ENCODE assay signal across 11 mouse cellular contexts in genomic region chr2:164964242-164964894, GRCm38 (mm10). TPM values are rescaled to one million over a fixed set of nuclear protein-coding genes. Genes with fewer than 3 reads are reported as not detected.
DNase-seq lines count a peak whose midpoint lies in the region; ATAC-seq and TF ChIP-seq lines count a peak whose summit lies in the region.
"Had no signal": no experiment of that assay in that cellular context is flagged by ENCODE, and none has a peak within 500 bp of the region (broad histone marks: within the 10 kb centered on the region; RNA-seq: fewer than 3 reads in every experiment).

No protein-coding gene starts in this region.

- 11% methylated on average over 9 of the region's 9 CpGs for WGBS in forebrain, embryonic 15.5 days
- WGBS in midbrain, postnatal 0 days: 16% methylated on average over 9 of the region's 9 CpGs

- H3K4me2 ChIP-seq in forebrain, embryonic 15.5 days (replicated peaks): peak overlapping the region; percentile 31
- peak overlapping the region; percentile 37 for H3K4me2 ChIP-seq in midbrain, postnatal 0 days (ENCODE audit: low read depth, low read length, poor library complexity, severe bottlenecking)
- H3K4me2 ChIP-seq: heart, embryonic 15.5 days; kidney, embryonic 15.5 days; liver, embryonic 13.5 days had no signal

- TF ChIP-seq CTCF in midbrain, postnatal 0 days (IDR thresholded peaks at IDR 0.05): no peak

- peak; percentile 71 for ATAC-seq in forebrain, embryonic 15.5 days (replicated peaks)
- ATAC-seq in midbrain, postnatal 0 days (ENCODE audit: low FRiP score): peak; percentile 61
- no peak for ATAC-seq in inflammation-experienced regulatory T-cells, adult 6 months

- H3K4me1 ChIP-seq in forebrain, embryonic 15.5 days: peaks cover 52% of the 10 kb centered on the region
- peaks cover 21% of the 10 kb centered on the region for H3K4me1 ChIP-seq in midbrain, postnatal 0 days (ENCODE audit: insufficient read depth, low read length)

- DNase-seq in cerebellum, adult 9-10 months: peak; percentile 41
- DNase-seq in cerebellum, adult 8-10 months: no peak
- peak; percentile 70 to 72 for DNase-seq in layer of hippocampus, postnatal 14 days (ENCODE audit: low spot score in 2 of 2)
- peak; percentile 89 for DNase-seq in midbrain, postnatal 0 days (ENCODE audit: low spot score)
- DNase-seq in kidney, adult 8-10 months: no peak
- no peak for DNase-seq in ovary, postnatal 10 days (ENCODE audit: low spot score)
- DNase-seq: liver, embryonic 13.5 days had no signal

- H3K9ac ChIP-seq in forebrain, embryonic 15.5 days (replicated peaks): no peak overlapping the region
- H3K9ac ChIP-seq in midbrain, postnatal 0 days (replicated peaks; ENCODE audit: low read length, poor library complexity, severe bottlenecking): 0 out of 2 replicates have a peak overlapping the region, but pooled peaks have one; percentile 15
- H3K9ac ChIP-seq: heart, embryonic 15.5 days; kidney, embryonic 15.5 days; liver, embryonic 13.5 days had no signal

- H3K27me3 ChIP-seq in forebrain, embryonic 15.5 days: peaks cover 30% of the 10 kb centered on the region
- no peaks in the 10 kb centered on the region for H3K27me3 ChIP-seq in midbrain, postnatal 0 days (ENCODE audit: insufficient read depth, low read length)

- peak overlapping the region; percentile 15; the same call in 1 of the 2 replicates for H3K4me3 ChIP-seq in forebrain, embryonic 15.5 days
- 0 out of 2 replicates have a peak overlapping the region, but pooled peaks have one; percentile 5 for H3K4me3 ChIP-seq in midbrain, postnatal 0 days (ENCODE audit: low read depth, low read length)
- H3K4me3 ChIP-seq: heart, embryonic 15.5 days; kidney, embryonic 15.5 days; liver, embryonic 13.5 days had no signal

- no peaks in the 10 kb centered on the region for H3K36me3 ChIP-seq in forebrain, embryonic 15.5 days
- no peaks in the 10 kb centered on the region for H3K36me3 ChIP-seq in midbrain, postnatal 0 days (ENCODE audit: insufficient read depth, low read length)
- H3K36me3 ChIP-seq: heart, embryonic 15.5 days; kidney, embryonic 15.5 days; liver, embryonic 13.5 days had no signal

- no peaks in the 10 kb centered on the region for H3K9me3 ChIP-seq in forebrain, embryonic 15.5 days
- H3K9me3 ChIP-seq in midbrain, postnatal 0 days (ENCODE audit: low read length): no peaks in the 10 kb centered on the region
- H3K9me3 ChIP-seq: heart, embryonic 15.5 days; kidney, embryonic 15.5 days; liver, embryonic 13.5 days had no signal

- H3K27ac ChIP-seq in forebrain, embryonic 15.5 days (replicated peaks): peak overlapping the region; percentile 78
- H3K27ac ChIP-seq in midbrain, postnatal 0 days (ENCODE audit: low read depth, low read length): peak overlapping the region; percentile 82
- H3K27ac ChIP-seq: heart, embryonic 15.5 days; kidney, embryonic 15.5 days; liver, embryonic 13.5 days had no signal

RNA-seq across cellular contexts. Expression of gene Slc12a5, which starts 3.8 kb away (rescaled TPM):
- polyA plus RNA-seq in forebrain, embryonic 15.5 days (2015; fragmentation: Nextera tagmentation; extraction: Ambion mirVana): 16.2 and 17.2 TPM in 2 replicates
- total RNA-seq in layer of hippocampus, postnatal 14 days (2021): 100 to 1,000 TPM; 288 to 332 TPM
- total RNA-seq in midbrain, postnatal 0 days (2014; rRNA removed): 311 and 368 TPM in 2 replicates
- 83.5 and 86.4 TPM in 2 replicates for polyA plus RNA-seq in midbrain, postnatal 0 days (2015; fragmentation: Nextera tagmentation; extraction: Ambion mirVana)
- polyA plus RNA-seq in inflammation-experienced regulatory T-cells, adult 6 months (2017; shearing (Covaris generic)): under 1 TPM in 2 of 3 experiments, not detected in 1; 0.21 to 0.33 TPM

RNA-seq across cellular contexts. Expression of gene Mmp9, which starts 23.8 kb away (rescaled TPM):
- polyA plus RNA-seq in forebrain, embryonic 15.5 days (2015; fragmentation: Nextera tagmentation; extraction: Ambion mirVana): 17.9 and 19.5 TPM in 2 replicates
- 1 to 10 TPM; 1.8 to 2.1 TPM for total RNA-seq in layer of hippocampus, postnatal 14 days (2021)
- 7.5 and 13.4 TPM in 2 replicates for total RNA-seq in midbrain, postnatal 0 days (2014; rRNA removed)
- polyA plus RNA-seq in midbrain, postnatal 0 days (2015; fragmentation: Nextera tagmentation; extraction: Ambion mirVana): 7.1 and 8.2 TPM in 2 replicates
- polyA plus RNA-seq in inflammation-experienced regulatory T-cells, adult 6 months (2017; shearing (Covaris generic)): 1 to 10 TPM; 1.3 to 2.6 (median 2.6) TPM

RNA-seq across cellular contexts. Expression of gene Zfp335, which starts 52.8 kb away (rescaled TPM):
- polyA plus RNA-seq in forebrain, embryonic 15.5 days (2015; fragmentation: Nextera tagmentation; extraction: Ambion mirVana): 15.7 and 16.7 TPM in 2 replicates
- total RNA-seq in layer of hippocampus, postnatal 14 days (2021): 10 to 100 TPM; 25.0 to 26.4 TPM
- total RNA-seq in midbrain, postnatal 0 days (2014; rRNA removed): 28.9 and 29.0 TPM in 2 replicates
- polyA plus RNA-seq in midbrain, postnatal 0 days (2015; fragmentation: Nextera tagmentation; extraction: Ambion mirVana): 11.1 and 11.4 TPM in 2 replicates
- polyA plus RNA-seq in inflammation-experienced regulatory T-cells, adult 6 months (2017; shearing (Covaris generic)): 1 to 10 TPM; 6.2 to 7.4 (median 6.8) TPM

Comparison
In these comparisons a context has a peak if more than half of its experiments do, and no peak if none do; other contexts are left out.
1. DNase-seq: peak in cerebellum, adult 9-10 months (single experiment), layer of hippocampus, postnatal 14 days (2 of 2) and midbrain, postnatal 0 days (single experiment); none in cerebellum, adult 8-10 months (single experiment), kidney, adult 8-10 months (0 of 2) and ovary, postnatal 10 days (single experiment).
2. RNA of gene Slc12a5, which starts 3.8 kb away (polyA plus RNA-seq): 83.5 to 86.4 TPM in midbrain, postnatal 0 days and 16.2 to 17.2 TPM in forebrain, embryonic 15.5 days; 0.21 to 0.33 TPM in inflammation-experienced regulatory T-cells, adult 6 months; every median in the first group is over 10 times any median in the second.